Mouse (Mus musculus) intestine, postnatal 0 days (tissue): Measurements from ENCODE around the gene Maml3. TPM values are rescaled to one million over a fixed set of nuclear protein-coding genes. Genes with fewer than 3 reads are reported as not detected.

Experiments used
- ATAC-seq: fragments of 200-750 bp; cut with Nextera tagmentation; 2 replicates; pipeline ENCODE4 v1.8.0; 2017; ENCODE audit warnings: mild to moderate bottlenecking, moderate TSS enrichment, moderate library complexity
- H3K27ac ChIP-seq: fragments of 300-500 bp; sonication (generic); 2 replicates; pipeline ENCODE4 v1.5.1; 2014; ENCODE audit warnings: mild to moderate bottlenecking, low read depth, low read length, moderate library complexity
- H3K27me3 ChIP-seq: fragments of 300-500 bp; sonication (generic); replicated peaks from 2 replicates; pipeline ENCODE4 v1.6.1; 2014; ENCODE audit warnings: low read length, mixed read lengths; ENCODE audit not compliant: control insufficient read depth, insufficient read depth
- H3K36me3 ChIP-seq: fragments of 300-500 bp; sonication (generic); 2 replicates; pipeline ENCODE4 v1.6.1; 2014; ENCODE audit warnings: mild to moderate bottlenecking, moderate library complexity; ENCODE audit not compliant: control insufficient read depth, insufficient read depth
- H3K4me1 ChIP-seq: fragments of 300-500 bp; sonication (generic); replicated peaks from 2 replicates; pipeline ENCODE4 v1.6.1; 2014; ENCODE audit warnings: antibody characterized with exemption, low read length, mixed read lengths; ENCODE audit not compliant: control insufficient read depth, insufficient read depth
- H3K4me2 ChIP-seq: fragments of 300-500 bp; sonication (generic); replicated peaks from 2 replicates; pipeline ENCODE4 v1.6.1; 2014; ENCODE audit warnings: low read depth, mild to moderate bottlenecking, moderate library complexity
- H3K4me3 ChIP-seq: fragments of 300-500 bp; sonication (generic); 2 replicates; pipeline ENCODE4 v1.5.1; 2014; ENCODE audit warnings: low read depth, low read length
- H3K9ac ChIP-seq: fragments of 300-500 bp; sonication (generic); 2 replicates; pipeline ENCODE4 v1.6.1; 2014; ENCODE audit warnings: mild to moderate bottlenecking, low read depth, low read length
- H3K9me3 ChIP-seq: fragments of 300-500 bp; sonication (generic); 2 replicates; pipeline ENCODE4 v1.6.1; 2016; ENCODE audit warnings: mixed run types; ENCODE audit not compliant: control insufficient read depth
- CTCF ChIP-seq: sonication (generic); IDR thresholded peaks from 2 replicates; pipeline ENCODE4 v1.5.1; 2016; ENCODE audit warnings: low read depth, mild to moderate bottlenecking, control low read depth, antibody characterized with exemption, moderate library complexity
- WGBS: fragments of 180-500 bp; shearing (Covaris S2); extraction: QIAGEN DNeasy Blood & Tissue Kit; methylation state at CpG from one replicate; pipeline ENCODE4 v1.1.7; 2014; 5-methylcytosine and 5-hydroxymethylcytosine counted together
- polyA plus RNA-seq: library from polyadenylated mRNA; unstranded; fragments of >200 nt; fragmentation: Nextera tagmentation; extraction: Ambion mirVana; gene quantifications from 2 replicates; pipeline ENCODE4 v1.2.1, GENCODE M21; 2015

Maml3 gene
- polyA plus RNA-seq, 1 experiment from 2014 or later: 2.0 TPM

GRCm38 (mm10) chr3:51890181-51890580, 214.7 kb downstream of the Maml3 start:
- TF ChIP-seq CTCF: no peak
- no peaks in the 10 kb centered on the region for H3K4me1 ChIP-seq
- no peak overlapping the region for H3K4me3 ChIP-seq
- no peaks in the 10 kb centered on the region for H3K36me3 ChIP-seq
- H3K27me3 ChIP-seq: no peaks in the 10 kb centered on the region
- H3K4me2 ChIP-seq: no peak overlapping the region
- H3K27ac ChIP-seq: no peak overlapping the region
- H3K9me3 ChIP-seq: no peaks in the 10 kb centered on the region
- ATAC-seq: no peak
- H3K9ac ChIP-seq: no peak overlapping the region
- 75% methylated on average over 4 of the region's 4 CpGs for WGBS

GRCm38 (mm10) chr3:51889776-51890175, 215.1 kb downstream of the Maml3 start:
- no peaks in the 10 kb centered on the region for H3K9me3 ChIP-seq
- no peak overlapping the region for H3K4me3 ChIP-seq
- H3K36me3 ChIP-seq: no peaks in the 10 kb centered on the region
- H3K27me3 ChIP-seq: no peaks in the 10 kb centered on the region
- H3K4me2 ChIP-seq: no peak overlapping the region
- H3K27ac ChIP-seq: no peak overlapping the region
- no peak for ATAC-seq
- no peaks in the 10 kb centered on the region for H3K4me1 ChIP-seq
- 75% methylated on average over 5 of the region's 5 CpGs for WGBS
- no peak for TF ChIP-seq CTCF
- no peak overlapping the region for H3K9ac ChIP-seq

- no peaks in the 10 kb centered on the region for H3K9me3 ChIP-seq
- no peak for TF ChIP-seq CTCF
- H3K9ac ChIP-seq: no peak overlapping the region
- no peaks in the 10 kb centered on the region for H3K27me3 ChIP-seq
- H3K4me1 ChIP-seq: no peaks in the 10 kb centered on the region
- peak overlapping the region; percentile 28 for H3K4me2 ChIP-seq
- no peaks in the 10 kb centered on the region for H3K36me3 ChIP-seq
- ATAC-seq: peak; percentile 40; the same call in 1 of the 2 replicates
- WGBS: 32% methylated on average over 20 of the region's 20 CpGs
- no peak overlapping the region for H3K27ac ChIP-seq
- no peak overlapping the region for H3K4me3 ChIP-seq
Measured at GRCm38 (mm10) chr3:51888662-51889433, 216.0 kb downstream of the Maml3 start.

- Histone ChIP-seq H3K9me3 (no peaks in the 10 kb centered on the region), H3K9ac (no peak overlapping the region), H3K4me1 (no peaks in the 10 kb centered on the region), H3K4me2 (peak overlapping the region; percentile 28; the same call in 1 of the 2 replicates), H3K27ac (no peak overlapping the region), H3K36me3 (no peaks in the 10 kb centered on the region), H3K4me3 (no peak overlapping the region), H3K27me3 (no peaks in the 10 kb centered on the region)
- ATAC-seq: no peak
- 17% methylated on average over 7 of the region's 8 CpGs for WGBS
- TF ChIP-seq CTCF: no peak
Measured at GRCm38 (mm10) chr3:51888295-51888661, 216.6 kb downstream of the Maml3 start.

- 62% methylated on average over 5 of the region's 5 CpGs for WGBS
- H3K9me3 ChIP-seq: no peaks in the 10 kb centered on the region
- no peak for TF ChIP-seq CTCF
- 0 out of 2 replicates have a peak, but pooled peaks cover 3% of the 10 kb centered on the region for H3K4me1 ChIP-seq
- H3K4me2 ChIP-seq: no peak overlapping the region
- no peaks in the 10 kb centered on the region for H3K27me3 ChIP-seq
- no peaks in the 10 kb centered on the region for H3K36me3 ChIP-seq
- H3K9ac ChIP-seq: no peak overlapping the region
- no peak overlapping the region for H3K4me3 ChIP-seq
- ATAC-seq: no peak
- H3K27ac ChIP-seq: no peak overlapping the region
Measured at GRCm38 (mm10) chr3:51885920-51886319, 219.0 kb downstream of the Maml3 start.

GRCm38 (mm10) chr3:51885487-51885886, 219.4 kb downstream of the Maml3 start:
- no peak for ATAC-seq
- no peak overlapping the region for H3K9ac ChIP-seq
- H3K27ac ChIP-seq: no peak overlapping the region
- H3K4me2 ChIP-seq: no peak overlapping the region
- WGBS: 95% methylated on average over 5 of the region's 5 CpGs
- no peak for TF ChIP-seq CTCF
- H3K36me3 ChIP-seq: no peaks in the 10 kb centered on the region
- H3K4me3 ChIP-seq: no peak overlapping the region
- no peaks in the 10 kb centered on the region for H3K9me3 ChIP-seq
- 0 out of 2 replicates have a peak, but pooled peaks cover 3% of the 10 kb centered on the region for H3K4me1 ChIP-seq
- no peaks in the 10 kb centered on the region for H3K27me3 ChIP-seq
